Mouse (Mus musculus) cortical plate, adult 2 months (tissue): Measurements from ENCODE around the gene Smad1.

Experiments
- CTCF ChIP-seq: fragments of 200-500 bp; IDR thresholded peaks from 2 replicates; pipeline ENCODE4 v1.5.1; 2011; ENCODE audit warnings: mild to moderate bottlenecking, control low read depth, low read length; ENCODE audit not compliant: insufficient read depth; ENCODE audit errors: extremely low read depth
- POLR2A ChIP-seq: fragments of 200-500 bp; IDR thresholded peaks from 2 replicates; pipeline ENCODE4 v1.6.1; 2011; ENCODE audit warnings: mild to moderate bottlenecking, low read length, control low read depth; ENCODE audit not compliant: insufficient read depth; ENCODE audit errors: extremely low read depth

- TF ChIP-seq CTCF, result no peak
- TF ChIP-seq POLR2A, result no peak
These were observed 110.6 kb downstream of the Smad1 start for GRCm38 (mm10) chr8:79288681-79289080.
